Mouse (Mus musculus) MEL (cell line): Measurements from ENCODE around the gene Ccdc9b. TPM values are rescaled to one million over a fixed set of nuclear protein-coding genes. Genes with fewer than 3 reads are reported as not detected.

Experiments used
- DNase-seq: peaks from one replicate; pipeline ENCODE4 v3.0.0; 2011; ENCODE audit warnings: low read depth, low spot score
- H3K27ac ChIP-seq: 2 replicates; pipeline ENCODE4 v1.5.1; 2012; ENCODE audit warnings: low read depth, mild to moderate bottlenecking, control low read depth, low read length, moderate library complexity; ENCODE audit not compliant: control insufficient read depth
- H3K27me3 ChIP-seq, 2 experiments: fragments of 150-350 bp in 1 of 2; sonication (generic) in 1 of 2; 2 replicates each; pipeline ENCODE4 v1.6.1; 2012; ENCODE audit warnings: low read length in 2 of 2, mild to moderate bottlenecking in 2 of 2, improper control_type of control experiment in 1 of 2, moderate library complexity in 1 of 2; ENCODE audit not compliant: insufficient read depth in 2 of 2, control insufficient read depth in 1 of 2
- H3K36me3 ChIP-seq, 2 experiments: 2 replicates each; pipeline ENCODE4 v1.6.1; 2012 to 2014; ENCODE audit warnings: low read length in 2 of 2, improper control_type of control experiment in 1 of 2, inconsistent platforms in 1 of 2, mild to moderate bottlenecking in 1 of 2; ENCODE audit not compliant: insufficient read depth in 2 of 2, control insufficient read depth in 1 of 2
- H3K4me1 ChIP-seq, 2 experiments: fragments of 150-350 bp in 1 of 2; sonication (generic) in 1 of 2; 2 replicates each; pipeline ENCODE4 v1.6.1; 2012; ENCODE audit warnings: low read length in 2 of 2, improper control_type of control experiment in 1 of 2, mild to moderate bottlenecking in 1 of 2; ENCODE audit not compliant: insufficient read depth in 2 of 2, control insufficient read depth in 1 of 2
- H3K4me3 ChIP-seq, 2 experiments: fragments of 150-350 bp in 1 of 2; sonication (generic) in 1 of 2; 2 replicates each; pipeline ENCODE4 v1.5.1; 2012; ENCODE audit warnings: low read depth in 2 of 2, low read length in 2 of 2, mild to moderate bottlenecking in 2 of 2, moderate library complexity in 2 of 2, control low read depth in 1 of 2, improper control_type of control experiment in 1 of 2; ENCODE audit not compliant: control insufficient read depth in 1 of 2, insufficient read depth in 1 of 2
- H3K79me2 ChIP-seq: 2 replicates; pipeline ENCODE4 v1.6.1; 2012; ENCODE audit warnings: mild to moderate bottlenecking, low read length, moderate library complexity; ENCODE audit not compliant: control insufficient read depth, poor library complexity, insufficient read depth
- H3K9ac ChIP-seq: 2 replicates; pipeline ENCODE4 v1.6.1; 2012; ENCODE audit warnings: low read depth, mild to moderate bottlenecking, control low read depth, low read length, moderate library complexity; ENCODE audit not compliant: control insufficient read depth, poor library complexity, severe bottlenecking
- H3K9me3 ChIP-seq: fragments of 150-350 bp; sonication (generic); replicated peaks from 2 replicates; pipeline ENCODE4 v1.6.1; 2012; ENCODE audit warnings: mild to moderate bottlenecking, low read length, improper control_type of control experiment, moderate library complexity; ENCODE audit not compliant: insufficient read depth
- CHD2 ChIP-seq: IDR thresholded peaks from 2 replicates; pipeline ENCODE4 v1.6.1; 2011; ENCODE audit warnings: low read length, improper control_type of control experiment
- CTCF ChIP-seq, 3 experiments: IDR thresholded peaks in 2 of 3; conservative IDR thresholded peaks in 1 of 3; 2 replicates each; pipeline ENCODE4 v1.5.1; 2011 to 2012; ENCODE audit warnings: low read length in 3 of 3, low read depth in 2 of 3, mild to moderate bottlenecking in 2 of 3, improper control_type of control experiment in 1 of 3, inconsistent platforms in 1 of 3, mixed read lengths in 1 of 3, moderate library complexity in 1 of 3; ENCODE audit not compliant: control insufficient read depth in 1 of 3, insufficient read depth in 1 of 3, poor library complexity in 1 of 3, severe bottlenecking in 1 of 3
- E2F4 ChIP-seq: IDR thresholded peaks from 2 replicates; pipeline ENCODE4 v1.6.1; 2011; ENCODE audit warnings: low read depth, low read length, improper control_type of control experiment, borderline replicate concordance
- ELF1 ChIP-seq: IDR thresholded peaks from 2 replicates; pipeline ENCODE4 v1.6.1; 2014; ENCODE audit warnings: low read depth, mild to moderate bottlenecking, inconsistent platforms, low read length, improper control_type of control experiment, moderate library complexity
- JUND ChIP-seq: IDR thresholded peaks from 2 replicates; pipeline ENCODE4 v1.6.1; 2011; ENCODE audit warnings: low read depth, mild to moderate bottlenecking, improper control_type of control experiment, low read length
- MAZ ChIP-seq: IDR thresholded peaks from 2 replicates; pipeline ENCODE4 v1.6.1; 2012; ENCODE audit warnings: low read depth, mild to moderate bottlenecking, inconsistent platforms, low read length, improper control_type of control experiment
- MYC ChIP-seq: IDR thresholded peaks from 2 replicates; pipeline ENCODE4 v1.6.1; 2011; ENCODE audit warnings: low read depth, mild to moderate bottlenecking, low read length, improper control_type of control experiment, moderate library complexity
- NELFE ChIP-seq: IDR thresholded peaks from 2 replicates; pipeline ENCODE4 v1.6.1; 2011; ENCODE audit warnings: low read depth, low read length, improper control_type of control experiment
- RAD21 ChIP-seq: IDR thresholded peaks from 2 replicates; pipeline ENCODE4 v1.6.1; 2011; ENCODE audit warnings: mild to moderate bottlenecking, low read depth, low read length, improper control_type of control experiment
- RCOR1 ChIP-seq: IDR thresholded peaks from 2 replicates; pipeline ENCODE4 v1.6.1; 2012; ENCODE audit warnings: low read depth, mild to moderate bottlenecking, inconsistent platforms, low read length, improper control_type of control experiment
- SIN3A ChIP-seq: IDR thresholded peaks from 2 replicates; pipeline ENCODE4 v1.6.1; 2012; ENCODE audit warnings: low read length, improper control_type of control experiment, inconsistent platforms
- SMC3 ChIP-seq: IDR thresholded peaks from 2 replicates; pipeline ENCODE4 v1.6.1; 2011; ENCODE audit warnings: low read depth, low read length, improper control_type of control experiment
- ZC3H11A ChIP-seq: IDR thresholded peaks from 2 replicates; pipeline ENCODE4 v1.6.1; 2012; ENCODE audit warnings: low read depth, mild to moderate bottlenecking, inconsistent platforms, low read length, improper control_type of control experiment
- ZNF384 ChIP-seq: IDR thresholded peaks from 2 replicates; pipeline ENCODE4 v1.6.1; 2012; ENCODE audit warnings: low read depth, mild to moderate bottlenecking, inconsistent platforms, low read length, improper control_type of control experiment
- polyA plus RNA-seq, 2 experiments: library from polyadenylated mRNA; stranded (reverse) in 1 of 2; unstranded in 1 of 2; fragments of >175 nt in 1 of 2; fragments of >200 nt in 1 of 2; gene quantifications; 2 replicates each; pipeline versions ENCODE4 v1.2.1 to v1.2.4; 2012; ENCODE audit warnings: low replicate concordance in 2 of 2, low read depth in 1 of 2; ENCODE audit not compliant: insufficient read length in 2 of 2, insufficient read depth in 1 of 2, missing spikeins in 1 of 2
- total RNA-seq: library from RNA; depleted of rRNA; stranded (reverse); fragments of 300-350 nt; gene quantifications from 2 replicates; pipeline ENCODE4 v1.2.3, GENCODE M21; 2012

Ccdc9b gene
- total and polyA plus RNA-seq, 3 experiments, result 1.7 to 2.4 TPM; not detected in 1

DNA sequence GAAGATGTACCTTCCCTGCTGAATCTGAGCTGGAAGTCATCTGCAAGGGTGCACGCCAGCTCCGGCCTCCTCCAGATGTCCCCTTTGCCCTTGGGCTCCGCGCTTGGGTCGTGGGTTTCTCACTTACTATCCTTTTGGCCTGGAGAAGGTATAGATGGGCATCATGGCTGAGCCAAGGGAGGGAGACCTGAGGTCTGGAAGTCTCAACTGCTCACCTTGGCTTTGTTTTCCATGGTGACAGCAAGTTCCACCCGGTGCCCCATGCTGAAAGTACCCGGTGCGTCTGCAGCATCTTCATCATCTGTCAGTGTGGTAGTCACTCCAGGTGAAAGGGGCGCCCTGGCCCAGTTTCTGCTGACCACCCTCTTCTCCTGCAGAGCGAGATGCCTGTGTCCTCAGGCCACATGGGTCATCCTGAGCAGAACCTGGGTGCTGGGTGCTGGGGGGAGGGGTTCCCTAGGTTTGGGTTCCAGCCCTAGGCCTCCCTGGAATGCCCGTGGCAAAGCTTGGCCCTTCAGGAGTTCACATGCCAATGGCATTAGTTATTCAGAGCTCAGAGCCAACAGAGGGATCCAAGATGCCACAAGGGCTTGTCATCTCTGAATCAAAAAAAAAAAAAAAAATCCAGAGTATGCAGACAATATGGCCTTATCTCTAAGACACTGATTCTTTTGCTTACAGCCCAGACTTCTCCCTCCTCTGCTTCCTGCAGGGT lies 2.0 kb downstream of the Ccdc9b start:
- no peak overlapping the region for H3K9ac ChIP-seq
- peaks cover 3 to 19% of the 10 kb centered on the region in 2 experiments; a peak in 3 of 4 replicates for H3K4me1 ChIP-seq
- no peak overlapping the region for H3K27ac ChIP-seq
- no peak overlapping the region for H3K4me3 ChIP-seq
- H3K9me3 ChIP-seq, result no peaks in the 10 kb centered on the region
- H3K27me3 ChIP-seq, result no peaks in the 10 kb centered on the region
- H3K36me3 ChIP-seq, result peaks cover 0 to 8% of the 10 kb centered on the region in 2 experiments; a peak in 2 of 4 replicates
- no peak for TF ChIP-seq NELFE
- TF ChIP-seq ZNF384, result peak; percentile 49
- TF ChIP-seq RCOR1, result peak; percentile 30; the same call in 1 of the 2 replicates
- TF ChIP-seq ELF1, result no peak
- no peak for DNase-seq
- peaks cover 3% of the 10 kb centered on the region for H3K79me2 ChIP-seq

DNA sequence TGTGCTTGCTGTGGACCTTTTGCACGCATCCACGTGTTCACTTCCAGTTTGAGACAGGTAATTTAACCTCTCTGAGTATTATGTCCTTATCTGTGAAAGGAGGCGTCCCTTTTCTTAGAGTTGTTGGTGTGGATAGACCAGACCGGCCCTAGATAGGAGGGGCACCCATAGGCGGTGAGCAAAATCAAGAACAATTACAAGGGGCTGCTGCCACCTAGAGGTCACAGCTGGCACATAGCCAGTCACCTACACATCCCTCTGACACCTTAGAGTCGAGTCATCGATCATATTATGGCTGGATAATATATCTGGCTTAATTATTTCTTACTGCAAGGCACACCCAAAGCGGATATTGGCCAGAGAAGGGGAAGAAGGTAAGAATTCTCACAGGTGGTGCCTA lies 2.6 kb downstream of the Ccdc9b start:
- TF ChIP-seq JUND (no peak), ZNF384 (0 out of 2 replicates have a peak, but pooled peaks have one; percentile 21), CTCF (IDR thresholded peaks at IDR 0.05 in 2 of 3, conservative IDR thresholded peaks at IDR 0.05 in 1 of 3; ENCODE audit: control insufficient read depth in 1 of 3, insufficient read depth in 1 of 3, low read depth in 2 of 3, low read length in 3 of 3, poor library complexity in 1 of 3, severe bottlenecking in 1 of 3) (peak; percentile 82 to 94 (median 82)), SIN3A (peak; percentile 33; the same call in 1 of the 2 replicates), RAD21 (peak; percentile 94), SMC3 (peak; percentile 83), CHD2 (no peak), MYC (0 out of 2 replicates have a peak, but pooled peaks have one; percentile 41), MAZ (peak; percentile 65; the same call in 1 of the 2 replicates), ZC3H11A (peak; percentile 80), ELF1 (no peak)
- peaks cover 3 to 19% of the 10 kb centered on the region in 2 experiments; a peak in 3 of 4 replicates for H3K4me1 ChIP-seq
- H3K79me2 ChIP-seq, result peaks cover 3% of the 10 kb centered on the region
- H3K4me3 ChIP-seq, result no peak overlapping the region
- DNase-seq, result peak; percentile 84
- H3K36me3 ChIP-seq, result peaks cover 0 to 8% of the 10 kb centered on the region in 2 experiments; a peak in 2 of 4 replicates
- no peaks in the 10 kb centered on the region for H3K9me3 ChIP-seq
- no peak overlapping the region for H3K27ac ChIP-seq
- H3K27me3 ChIP-seq, result no peaks in the 10 kb centered on the region
- no peak overlapping the region for H3K9ac ChIP-seq

DNA sequence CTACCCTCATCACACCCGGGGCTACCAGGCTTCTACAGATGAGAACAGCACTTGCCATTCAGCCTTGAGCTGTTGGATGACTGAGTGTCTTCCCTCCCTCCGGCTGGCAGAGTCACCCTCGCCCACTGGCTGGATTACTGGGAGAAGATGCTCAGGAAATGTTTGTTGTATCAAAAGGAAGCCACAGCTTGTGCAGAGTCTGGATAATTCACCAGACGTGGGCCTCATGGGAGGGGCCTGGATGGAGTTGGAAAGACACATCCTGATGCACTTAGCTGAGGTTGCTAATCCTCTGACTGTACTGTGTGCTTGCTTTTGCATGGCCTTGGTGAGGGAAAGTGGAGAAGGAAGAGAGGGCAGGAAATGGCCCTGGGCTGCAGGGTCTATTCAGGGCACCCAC lies 6.4 kb downstream of the Ccdc9b start:
- TF ChIP-seq E2F4, result no peak
- no peak overlapping the region for H3K9ac ChIP-seq

More for the DNA sequence above, 6.4 kb downstream of the Ccdc9b start:
- no peak overlapping the region for H3K4me3 ChIP-seq
- DNase-seq, result no peak
- peaks cover 0 to 19% of the 10 kb centered on the region in 2 experiments; a peak in 2 of 4 replicates for H3K36me3 ChIP-seq
- H3K4me1 ChIP-seq, result peaks cover 4 to 16% of the 10 kb centered on the region in 2 experiments; a peak in 3 of 4 replicates
- H3K79me2 ChIP-seq, result no peaks in the 10 kb centered on the region
- H3K27ac ChIP-seq, result no peak overlapping the region
- H3K27me3 ChIP-seq, result no peaks in the 10 kb centered on the region
- no peaks in the 10 kb centered on the region for H3K9me3 ChIP-seq
